Mouse (Mus musculus): ENCODE data around the gene Gpr155. TPM values are rescaled to one million over a fixed set of nuclear protein-coding genes. Genes with fewer than 3 reads are reported as not detected.

Gene Gpr155
- polyA plus RNA-seq (2015; fragmentation: Nextera tagmentation; extraction: Ambion mirVana): 6.2 and 6.7 TPM in 2 replicates

DNA sequence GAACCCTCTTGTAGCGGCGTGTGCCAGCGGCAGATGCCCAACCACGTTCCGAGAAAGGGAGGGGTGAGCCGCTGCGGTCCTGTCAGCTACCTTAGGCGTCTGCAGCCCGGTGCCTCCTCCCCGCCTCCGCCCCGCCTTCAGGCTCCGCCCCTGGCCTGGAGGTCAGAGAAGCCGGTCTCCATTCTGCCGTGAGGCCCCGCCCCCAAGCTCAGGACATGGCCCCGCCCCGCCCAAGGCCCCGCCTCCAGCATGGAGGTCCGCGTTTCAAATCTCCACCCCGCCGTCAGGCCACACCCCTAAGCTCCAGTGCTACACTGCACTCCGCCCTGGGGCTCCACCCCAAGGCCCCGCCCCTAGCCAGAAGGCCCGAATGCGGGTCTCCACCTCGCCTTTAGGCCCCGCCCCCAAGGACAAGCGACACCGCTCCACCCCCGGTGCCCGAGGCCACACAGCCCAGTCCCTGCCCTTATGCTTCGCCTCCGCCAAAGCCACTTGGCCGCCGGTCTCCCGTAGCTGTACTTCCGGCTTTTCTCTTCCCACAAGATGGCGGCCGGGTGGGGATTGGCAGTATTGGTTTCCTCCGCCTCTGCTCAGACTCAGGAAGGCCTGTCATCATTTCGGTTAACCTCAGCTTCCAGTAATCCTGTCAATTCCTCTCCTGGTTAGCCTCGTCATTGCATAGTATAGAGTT lies at the start of gene Gpr155:
Gpr155 (minus strand) TSS at position 217 of the 691 bp plus-strand sequence.
- ATAC-seq (replicated peaks; ENCODE audit: low FRiP score): peak; percentile 99
- H3K27me3 ChIP-seq: 0 out of 2 replicates have a peak, but pooled peaks cover 2% of the 10 kb centered on the region
- no peaks in the 10 kb centered on the region; the same call in 1 of the 2 replicates for H3K36me3 ChIP-seq
- H3K4me3 ChIP-seq (replicated peaks): peak within 1 kb of the TSS; percentile 78
- H3K9ac ChIP-seq: peak within 1 kb of the TSS; percentile 55
- WGBS: 1% methylated on average over 39 of the region's 44 CpGs
- no peaks in the 10 kb centered on the region for H3K9me3 ChIP-seq (replicated peaks)
- H3K4me1 ChIP-seq: peaks cover 11% of the 10 kb centered on the region
- peak within 1 kb of the TSS; percentile 77 for H3K27ac ChIP-seq
- peak within 1 kb of the TSS; percentile 95 for H3K4me2 ChIP-seq

DNA sequence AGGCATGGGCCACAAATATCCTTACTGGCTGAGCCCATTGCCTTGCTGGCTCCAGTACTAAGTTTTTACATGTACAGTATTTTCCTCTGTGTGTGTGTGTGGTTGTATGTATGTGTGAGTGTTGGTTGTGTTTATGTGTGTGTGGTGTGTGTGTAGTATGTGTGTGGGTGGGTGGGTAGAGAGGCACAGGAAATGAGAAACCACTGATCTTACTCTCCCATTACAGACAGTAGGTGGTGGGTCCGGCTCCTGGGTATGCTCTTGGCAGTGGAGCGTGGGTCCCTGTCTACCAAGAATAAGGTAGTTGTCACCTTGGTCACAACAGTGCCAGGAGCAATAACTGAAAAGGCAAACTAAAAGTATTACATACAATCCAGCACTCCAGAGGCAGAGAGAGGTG lies 49.5 kb upstream of the Gpr155 start:
- H3K36me3 ChIP-seq: peaks cover 68% of the 10 kb centered on the region
- no peak overlapping the region for H3K4me3 ChIP-seq (replicated peaks)
- peaks cover 6% of the 10 kb centered on the region; the same call in 1 of the 2 replicates for H3K4me1 ChIP-seq
- no peak overlapping the region for H3K27ac ChIP-seq
- H3K9me3 ChIP-seq (replicated peaks): no peaks in the 10 kb centered on the region
- no peaks in the 10 kb centered on the region for H3K27me3 ChIP-seq
- no peak overlapping the region for H3K9ac ChIP-seq
- H3K4me2 ChIP-seq: no peak overlapping the region
- WGBS: 94% methylated on average over 2 of the region's 2 CpGs
- ATAC-seq (replicated peaks; ENCODE audit: low FRiP score): no peak

GRCm38 (mm10) chr2:73431959-73432396 lies 45.6 kb upstream of the Gpr155 start:
- H3K4me3 ChIP-seq (replicated peaks): peak overlapping the region; percentile 8; the same call in 1 of the 2 replicates

DNA sequence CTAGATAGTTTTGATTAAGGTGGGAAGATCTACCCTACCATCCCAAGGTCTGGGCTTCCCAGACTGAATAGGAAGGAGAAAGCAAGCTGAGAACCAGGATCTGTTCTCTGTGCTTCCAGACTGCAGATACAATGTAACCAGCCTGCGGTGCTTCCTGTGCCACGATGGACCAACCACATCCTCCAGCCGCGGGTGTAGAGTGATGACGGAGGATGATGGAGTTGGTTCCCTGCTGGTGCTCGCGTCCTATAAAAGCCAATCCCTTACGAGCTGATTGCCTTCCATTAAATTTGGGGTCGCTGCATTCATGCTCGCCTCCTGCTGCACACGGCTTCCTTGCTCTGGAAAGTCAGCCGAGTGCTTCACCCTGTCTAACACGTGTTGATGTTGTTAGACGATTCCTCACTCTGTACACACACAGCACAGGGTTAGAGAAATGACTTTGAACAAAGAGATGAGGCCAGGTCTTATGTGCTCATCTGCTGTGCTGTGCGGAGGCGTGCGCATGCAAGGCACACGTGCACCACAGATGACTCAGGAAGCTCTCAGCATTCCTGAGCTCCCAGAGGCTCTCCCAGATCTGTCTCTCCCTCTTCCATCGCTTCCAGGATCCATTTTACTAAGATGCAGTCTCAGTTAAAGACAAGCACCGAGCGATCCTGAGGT lies 42.6 kb upstream of the Gpr155 start:
- Histone ChIP-seq H3K27me3 (no peaks in the 10 kb centered on the region), H3K27ac (no peak overlapping the region), H3K4me1 (peaks cover 6% of the 10 kb centered on the region; the same call in 1 of the 2 replicates), H3K36me3 (peaks cover 13% of the 10 kb centered on the region), H3K9me3 (replicated peaks) (no peaks in the 10 kb centered on the region), H3K4me3 (replicated peaks) (no peak overlapping the region), H3K9ac (no peak overlapping the region), H3K4me2 (no peak overlapping the region)
- no peak for ATAC-seq (replicated peaks; ENCODE audit: low FRiP score)
- 69% methylated on average over 21 of the region's 21 CpGs for WGBS

More at GRCm38 (mm10) chr2:73431959-73432396, 45.6 kb upstream of the Gpr155 start:
- peaks cover 6% of the 10 kb centered on the region; the same call in 1 of the 2 replicates for H3K4me1 ChIP-seq
- no peak overlapping the region for H3K9ac ChIP-seq
- no peaks in the 10 kb centered on the region for H3K27me3 ChIP-seq
- peak overlapping the region; percentile 52 for H3K27ac ChIP-seq
- peaks cover 43% of the 10 kb centered on the region for H3K36me3 ChIP-seq
- peak overlapping the region; percentile 37 for H3K4me2 ChIP-seq
- no peaks in the 10 kb centered on the region for H3K9me3 ChIP-seq (replicated peaks)
- peak; percentile 60; the same call in 1 of the 2 replicates for ATAC-seq (replicated peaks; ENCODE audit: low FRiP score)
- WGBS: 36% methylated on average over 14 of the region's 14 CpGs

GRCm38 (mm10) chr2:73427293-73427692 lies 40.9 kb upstream of the Gpr155 start:
- no peak overlapping the region for H3K4me2 ChIP-seq
- peaks cover 6% of the 10 kb centered on the region; the same call in 1 of the 2 replicates for H3K4me1 ChIP-seq
- ATAC-seq (replicated peaks; ENCODE audit: low FRiP score): no peak
- 35% methylated on average over 1 of the region's 1 CpGs for WGBS
- H3K4me3 ChIP-seq (replicated peaks): no peak overlapping the region
- H3K36me3 ChIP-seq: no peaks in the 10 kb centered on the region; the same call in 1 of the 2 replicates
- H3K9me3 ChIP-seq (replicated peaks): no peaks in the 10 kb centered on the region
- H3K9ac ChIP-seq: no peak overlapping the region
- no peaks in the 10 kb centered on the region for H3K27me3 ChIP-seq
- no peak overlapping the region for H3K27ac ChIP-seq

GRCm38 (mm10) chr2:73425822-73426221 lies 39.5 kb upstream of the Gpr155 start:
- H3K27me3 ChIP-seq: no peaks in the 10 kb centered on the region
- H3K9ac ChIP-seq: no peak overlapping the region
- H3K27ac ChIP-seq: no peak overlapping the region
- no peaks in the 10 kb centered on the region for H3K36me3 ChIP-seq
- H3K4me2 ChIP-seq: no peak overlapping the region
- no peaks in the 10 kb centered on the region for H3K4me1 ChIP-seq
- no peak for ATAC-seq (replicated peaks; ENCODE audit: low FRiP score)
- H3K4me3 ChIP-seq (replicated peaks): no peak overlapping the region
- WGBS: 76% methylated on average over 14 of the region's 14 CpGs
- H3K9me3 ChIP-seq (replicated peaks): no peaks in the 10 kb centered on the region

DNA sequence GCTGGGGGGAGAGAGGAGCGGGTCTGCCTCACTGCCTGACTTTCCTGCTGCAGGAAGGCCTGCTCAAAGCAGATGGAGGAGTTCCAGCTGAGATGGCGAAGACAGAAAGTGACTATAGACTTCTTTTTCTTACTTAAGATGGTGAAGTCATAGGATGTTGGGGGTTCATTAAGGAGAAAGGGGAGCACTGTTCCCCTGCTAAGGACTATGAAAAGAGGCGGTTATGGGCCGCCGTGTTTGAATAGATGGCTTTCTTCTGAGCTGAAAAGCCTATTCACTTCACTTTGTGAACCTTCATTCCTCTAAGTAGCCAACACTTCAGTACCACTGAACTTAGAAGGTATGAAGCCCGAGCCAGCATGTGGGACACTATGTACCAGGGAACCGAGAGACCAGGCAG lies 33.4 kb upstream of the Gpr155 start:
- H3K9me3 ChIP-seq (replicated peaks): no peaks in the 10 kb centered on the region
- H3K36me3 ChIP-seq: no peaks in the 10 kb centered on the region
- no peaks in the 10 kb centered on the region for H3K27me3 ChIP-seq
- 77% methylated on average over 7 of the region's 7 CpGs for WGBS
- no peak overlapping the region for H3K4me2 ChIP-seq
- H3K27ac ChIP-seq: no peak overlapping the region
- no peak overlapping the region for H3K4me3 ChIP-seq (replicated peaks)
- ATAC-seq (replicated peaks; ENCODE audit: low FRiP score): no peak
- H3K9ac ChIP-seq: no peak overlapping the region
- no peaks in the 10 kb centered on the region for H3K4me1 ChIP-seq

DNA sequence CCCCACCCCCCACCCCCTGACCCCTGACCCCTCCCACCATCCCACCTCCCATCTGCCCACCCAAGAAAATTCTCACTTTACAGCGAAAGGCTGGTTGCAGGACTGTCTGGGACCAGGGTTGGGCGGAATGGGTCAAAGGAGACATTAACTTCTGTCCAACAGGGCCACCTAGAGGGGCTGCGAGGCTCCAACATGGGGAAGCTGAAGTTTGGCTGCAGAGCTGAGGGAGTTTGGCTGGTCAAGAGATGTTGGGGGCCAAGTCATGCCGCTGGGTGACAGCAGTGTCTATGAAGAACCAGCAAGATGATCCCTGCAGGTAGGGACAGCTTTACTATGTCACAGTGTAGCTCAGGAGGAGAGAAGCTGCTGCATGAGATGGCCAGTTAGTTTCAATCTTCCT lies 32.9 kb upstream of the Gpr155 start:
- Histone ChIP-seq H3K4me3 (replicated peaks) (no peak overlapping the region), H3K9me3 (replicated peaks) (no peaks in the 10 kb centered on the region), H3K27ac (no peak overlapping the region), H3K4me2 (no peak overlapping the region), H3K36me3 (no peaks in the 10 kb centered on the region), H3K4me1 (no peaks in the 10 kb centered on the region), H3K27me3 (no peaks in the 10 kb centered on the region), H3K9ac (no peak overlapping the region)
- WGBS: 40% methylated on average over 4 of the region's 4 CpGs
- no peak for ATAC-seq (replicated peaks; ENCODE audit: low FRiP score)

GRCm38 (mm10) chr2:73415892-73416291 lies 29.5 kb upstream of the Gpr155 start:
- no peaks in the 10 kb centered on the region for H3K27me3 ChIP-seq
- no peaks in the 10 kb centered on the region for H3K4me1 ChIP-seq
- H3K9ac ChIP-seq: no peak overlapping the region
- H3K36me3 ChIP-seq: no peaks in the 10 kb centered on the region
- no peak overlapping the region for H3K4me3 ChIP-seq (replicated peaks)
- H3K27ac ChIP-seq: no peak overlapping the region
- ATAC-seq (replicated peaks; ENCODE audit: low FRiP score): no peak
- no peaks in the 10 kb centered on the region for H3K9me3 ChIP-seq (replicated peaks)
- WGBS: 34% methylated on average over 5 of the region's 5 CpGs
- no peak overlapping the region for H3K4me2 ChIP-seq

- H3K9ac ChIP-seq: no peak overlapping the region
- 96% methylated on average over 8 of the region's 8 CpGs for WGBS
Measured at GRCm38 (mm10) chr2:73410076-73410475, 23.7 kb upstream of the Gpr155 start.

GRCm38 (mm10) chr2:73407662-73408061 lies 21.3 kb upstream of the Gpr155 start:
- Histone ChIP-seq H3K27me3 (no peaks in the 10 kb centered on the region), H3K36me3 (no peaks in the 10 kb centered on the region), H3K9me3 (replicated peaks) (no peaks in the 10 kb centered on the region), H3K4me2 (no peak overlapping the region), H3K27ac (no peak overlapping the region), H3K4me1 (no peaks in the 10 kb centered on the region), H3K4me3 (replicated peaks) (no peak overlapping the region), H3K9ac (no peak overlapping the region)
- WGBS: 64% methylated on average over 4 of the region's 4 CpGs
- no peak for ATAC-seq (replicated peaks; ENCODE audit: low FRiP score)

More at GRCm38 (mm10) chr2:73410076-73410475, 23.7 kb upstream of the Gpr155 start:
- Histone ChIP-seq H3K4me1 (no peaks in the 10 kb centered on the region), H3K9me3 (replicated peaks) (no peaks in the 10 kb centered on the region), H3K27me3 (no peaks in the 10 kb centered on the region), H3K4me3 (replicated peaks) (no peak overlapping the region), H3K27ac (no peak overlapping the region), H3K4me2 (no peak overlapping the region), H3K36me3 (no peaks in the 10 kb centered on the region)
- no peak for ATAC-seq (replicated peaks; ENCODE audit: low FRiP score)

GRCm38 (mm10) chr2:73406336-73406915 lies 20.1 kb upstream of the Gpr155 start:
- no peak overlapping the region for H3K4me3 ChIP-seq (replicated peaks)

More at GRCm38 (mm10) chr2:73406336-73406915, 20.1 kb upstream of the Gpr155 start:
- Histone ChIP-seq H3K9me3 (replicated peaks) (no peaks in the 10 kb centered on the region), H3K27ac (no peak overlapping the region), H3K27me3 (no peaks in the 10 kb centered on the region), H3K9ac (no peak overlapping the region), H3K4me2 (no peak overlapping the region), H3K4me1 (no peaks in the 10 kb centered on the region), H3K36me3 (no peaks in the 10 kb centered on the region)
- ATAC-seq (replicated peaks; ENCODE audit: low FRiP score): no peak
- 81% methylated on average over 9 of the region's 9 CpGs for WGBS
